Mouse (Mus musculus) forebrain, embryonic 13.5 days (tissue): ENCODE results near the gene Sec24c. TPM values are rescaled to one million over a fixed set of nuclear protein-coding genes. Genes with fewer than 3 reads are reported as not detected.
"Not testable (repeated sequence)": the region's sequence is repeated elsewhere in the genome, so short reads cannot be mapped to it uniquely, and the experiment has no call there.

Experiments used
- ATAC-seq: fragments of 200-750 bp; cut with Nextera tagmentation; 2 replicates; pipeline ENCODE4 v1.8.0; 2017
- H3K27ac ChIP-seq: fragments of 300-500 bp; sonication (generic); 2 replicates; pipeline ENCODE4 v1.5.1; 2015; ENCODE audit warnings: inconsistent platforms, mild to moderate bottlenecking, moderate library complexity
- H3K27me3 ChIP-seq: fragments of 300-500 bp; sonication (generic); 2 replicates; pipeline ENCODE4 v1.6.1; 2015; ENCODE audit warnings: mild to moderate bottlenecking, inconsistent platforms
- H3K36me3 ChIP-seq: fragments of 300-500 bp; sonication (generic); 2 replicates; pipeline ENCODE4 v1.6.1; 2015; ENCODE audit warnings: mild to moderate bottlenecking, inconsistent platforms; ENCODE audit not compliant: poor library complexity, severe bottlenecking
- H3K4me1 ChIP-seq: fragments of 300-500 bp; sonication (generic); 2 replicates; pipeline ENCODE4 v1.6.1; 2015; ENCODE audit warnings: inconsistent platforms
- H3K4me2 ChIP-seq: fragments of 300-500 bp; sonication (generic); 2 replicates; pipeline ENCODE4 v1.6.1; 2015; ENCODE audit warnings: inconsistent platforms, mild to moderate bottlenecking, moderate library complexity
- H3K4me3 ChIP-seq: fragments of 300-500 bp; sonication (generic); 2 replicates; pipeline ENCODE4 v1.5.1; 2015; ENCODE audit warnings: mild to moderate bottlenecking, inconsistent platforms
- H3K9ac ChIP-seq: fragments of 300-500 bp; sonication (generic); 2 replicates; pipeline ENCODE4 v1.6.1; 2015; ENCODE audit warnings: mild to moderate bottlenecking, inconsistent platforms
- H3K9me3 ChIP-seq: fragments of 300-500 bp; sonication (generic); replicated peaks from 2 replicates; pipeline ENCODE4 v1.6.1; 2016; ENCODE audit warnings: inconsistent platforms
- WGBS: fragments of 180-500 bp; shearing (Covaris S2); methylation state at CpG from one replicate; pipeline ENCODE4 v1.1.7; 2015; 5-methylcytosine and 5-hydroxymethylcytosine counted together
- polyA plus RNA-seq: library from polyadenylated mRNA; unstranded; fragments of >200 nt; fragmentation: Nextera tagmentation; extraction: Ambion mirVana; gene quantifications from 2 replicates; pipeline ENCODE4 v1.2.1, GENCODE M21; 2015

Gene Sec24c
- 75.9 and 84.7 TPM in 2 replicates for polyA plus RNA-seq

DNA sequence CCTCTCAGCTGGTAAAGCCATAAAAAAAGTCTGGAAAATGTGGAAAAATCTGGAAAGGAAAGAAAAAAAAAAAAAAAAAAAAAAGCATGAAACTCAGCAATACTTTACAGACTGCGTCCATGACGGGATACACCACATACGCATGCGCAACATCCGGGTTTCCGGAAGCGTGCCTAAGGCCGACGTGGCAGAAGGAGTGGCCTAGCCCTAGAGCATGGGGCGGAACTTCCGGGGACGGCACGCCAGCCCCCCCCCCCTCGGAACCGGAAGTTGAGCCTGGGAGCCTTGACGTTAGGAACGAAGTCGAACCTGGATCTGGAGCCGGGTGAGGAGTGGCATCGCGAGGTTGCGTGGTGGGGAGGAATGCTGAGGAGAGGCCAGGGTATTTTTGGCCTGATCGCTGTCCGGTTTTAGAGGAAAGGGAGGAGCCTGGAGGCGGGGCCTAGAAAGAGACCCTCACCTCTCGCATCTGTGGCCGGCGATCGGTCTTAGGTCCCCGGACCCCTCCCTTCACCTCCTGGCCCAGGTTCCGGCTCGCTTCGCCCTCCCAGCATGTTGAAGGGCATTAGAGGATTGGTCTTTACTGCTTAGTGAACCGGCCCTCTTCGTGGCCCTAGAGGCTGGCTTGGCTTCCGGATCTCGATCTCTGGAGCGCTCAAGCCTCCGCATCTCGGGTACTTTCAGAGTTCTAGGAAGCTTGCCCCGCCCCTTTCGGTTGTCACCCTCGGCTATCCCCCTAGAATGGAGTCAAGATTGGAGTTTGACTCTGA lies at the start of gene Sec24c:
Sec24c (plus strand) TSS at position 245 of the 770 bp plus-strand sequence.
- Histone ChIP-seq H3K4me1 (peaks cover 25% of the 10 kb centered on the region), H3K4me3 (peak within 1 kb of the TSS; percentile 73), H3K9ac (peak within 1 kb of the TSS; percentile 80), H3K36me3 (peaks cover 34% of the 10 kb centered on the region), H3K9me3 (no peaks in the 10 kb centered on the region; the same call in 1 of the 2 replicates), H3K4me2 (peak within 1 kb of the TSS; percentile 81), H3K27me3 (peaks cover 13% of the 10 kb centered on the region), H3K27ac (peak within 1 kb of the TSS; percentile 74)
- peak; percentile 99 for ATAC-seq
- under 1% methylated on average over 43 of the region's 43 CpGs for WGBS

GRCm38 (mm10) chr14:20626447-20626846 lies 47.7 kb upstream of the Sec24c start:
- no peak overlapping the region for H3K27ac ChIP-seq
- H3K9me3 ChIP-seq: no peaks in the 10 kb centered on the region
- H3K9ac ChIP-seq: no peak overlapping the region
- H3K4me2 ChIP-seq: no peak overlapping the region
- H3K4me3 ChIP-seq: no peak overlapping the region
- no peaks in the 10 kb centered on the region for H3K4me1 ChIP-seq
- H3K36me3 ChIP-seq: no peaks in the 10 kb centered on the region
- no peak for ATAC-seq
- no peaks in the 10 kb centered on the region for H3K27me3 ChIP-seq
- WGBS: 86% methylated on average over 2 of the region's 2 CpGs

- Histone ChIP-seq H3K4me2 (no peak overlapping the region), H3K9me3 (no peaks in the 10 kb centered on the region), H3K36me3 (no peaks in the 10 kb centered on the region), H3K27me3 (no peaks in the 10 kb centered on the region), H3K4me1 (no peaks in the 10 kb centered on the region), H3K9ac (no peak overlapping the region), H3K4me3 (no peak overlapping the region), H3K27ac (no peak overlapping the region)
- WGBS: 85% methylated on average over 3 of the region's 3 CpGs
- no peak for ATAC-seq
Measured at GRCm38 (mm10) chr14:20626971-20627370, 47.1 kb upstream of the Sec24c start.

GRCm38 (mm10) chr14:20631253-20631652 lies 42.9 kb upstream of the Sec24c start:
- Histone ChIP-seq H3K36me3 (no peaks in the 10 kb centered on the region), H3K4me1 (no peaks in the 10 kb centered on the region), H3K27ac (no peak overlapping the region), H3K9me3 (no peaks in the 10 kb centered on the region), H3K27me3 (no peaks in the 10 kb centered on the region), H3K4me2 (no peak overlapping the region), H3K4me3 (no peak overlapping the region), H3K9ac (no peak overlapping the region)
- ATAC-seq: no peak
- WGBS: 80% methylated on average over 4 of the region's 4 CpGs

DNA sequence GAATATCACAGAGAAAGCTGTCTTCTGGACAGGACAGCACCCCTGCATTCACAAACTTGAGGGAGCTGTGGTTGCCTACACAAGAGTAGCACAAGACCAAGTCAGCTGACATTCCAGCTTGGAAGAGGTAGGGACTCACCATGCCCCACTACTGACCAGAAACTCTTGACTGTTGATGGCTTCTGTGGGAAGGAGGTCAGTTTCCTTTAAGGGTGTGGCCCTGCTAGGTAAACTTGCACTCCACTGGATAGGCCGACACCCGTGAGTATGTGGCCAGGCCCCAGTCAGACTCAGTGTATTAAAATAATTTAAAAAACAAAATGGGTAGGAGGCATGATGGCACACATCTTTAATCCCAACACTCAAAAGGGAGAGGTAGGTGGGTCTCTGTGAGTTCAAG lies 38.6 kb upstream of the Sec24c start:
- Histone ChIP-seq H3K4me3 (no peak overlapping the region), H3K9me3 (no peaks in the 10 kb centered on the region), H3K4me2 (no peak overlapping the region), H3K9ac (no peak overlapping the region), H3K36me3 (no peaks in the 10 kb centered on the region), H3K27ac (no peak overlapping the region), H3K4me1 (peaks cover 9% of the 10 kb centered on the region; the same call in 1 of the 2 replicates), H3K27me3 (no peaks in the 10 kb centered on the region)
- WGBS: 97% methylated on average over 2 of the region's 2 CpGs
- no peak for ATAC-seq

DNA sequence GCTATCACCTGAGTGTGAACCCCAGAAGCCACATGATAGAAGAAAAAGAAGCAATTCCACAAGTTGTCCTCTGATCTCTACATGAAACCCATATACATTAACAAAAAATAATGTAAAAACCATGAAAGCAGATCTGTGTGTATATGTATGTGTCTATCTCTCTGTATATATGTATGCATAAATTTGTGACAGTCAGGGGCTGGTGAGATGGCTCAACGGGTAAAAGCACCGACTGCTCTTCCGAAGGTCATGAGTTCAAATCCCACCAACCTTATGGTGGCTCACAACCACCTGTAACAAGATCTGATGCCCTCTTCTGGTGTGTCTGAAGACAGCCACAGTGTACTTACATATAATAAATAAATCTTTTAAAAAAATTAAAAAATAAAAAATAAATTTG lies 37.1 kb upstream of the Sec24c start:
- H3K9me3 ChIP-seq, H3K4me2 ChIP-seq, H3K4me3 ChIP-seq, H3K36me3 ChIP-seq, ATAC-seq, H3K9ac ChIP-seq, H3K27ac ChIP-seq, H3K27me3 ChIP-seq: not testable (repeated sequence)
- peaks cover 14% of the 10 kb centered on the region for H3K4me1 ChIP-seq
- 97% methylated on average over 3 of the region's 3 CpGs for WGBS

DNA sequence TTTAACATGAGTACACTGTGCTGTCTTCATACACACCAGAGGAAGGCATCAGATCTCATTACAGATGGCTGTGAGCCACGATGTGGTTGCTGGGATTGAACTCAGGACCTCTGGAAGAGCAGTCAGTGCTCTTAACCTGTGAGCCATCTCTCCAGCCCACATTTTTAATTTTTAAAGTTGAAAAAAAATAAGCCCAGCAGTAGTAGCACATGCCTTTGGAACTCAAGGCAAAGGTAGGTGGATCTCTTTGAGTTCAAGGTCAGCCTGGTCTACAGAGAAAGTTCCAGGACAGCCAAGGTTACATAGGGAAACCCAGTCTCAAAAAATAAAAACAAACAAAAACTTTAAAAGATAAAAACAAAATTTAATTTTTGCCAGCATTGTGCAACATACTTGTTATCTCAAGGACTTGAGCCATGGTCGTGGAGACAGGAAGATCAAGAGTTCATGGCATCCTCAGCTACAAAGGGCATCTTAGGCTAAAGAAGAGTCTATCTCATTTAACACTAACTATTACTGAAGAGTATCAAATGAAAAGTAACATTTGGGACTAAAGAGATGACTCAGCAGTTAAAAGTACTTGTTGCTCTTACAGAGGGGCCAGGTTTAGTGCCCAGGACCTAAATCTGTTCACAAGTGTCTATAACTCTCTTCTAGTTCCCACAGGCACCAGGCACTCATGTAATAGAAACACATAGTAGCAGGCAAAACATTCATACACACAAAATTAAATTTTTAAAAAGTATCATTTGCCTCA lies 36.1 kb upstream of the Sec24c start:
- WGBS: 92% methylated on average over 2 of the region's 2 CpGs
- Histone ChIP-seq H3K36me3 (no peaks in the 10 kb centered on the region), H3K4me1 (peaks cover 17% of the 10 kb centered on the region), H3K27ac (no peak overlapping the region), H3K9ac (no peak overlapping the region), H3K9me3 (no peaks in the 10 kb centered on the region), H3K4me3 (no peak overlapping the region), H3K4me2 (no peak overlapping the region), H3K27me3 (no peaks in the 10 kb centered on the region)
- no peak for ATAC-seq

DNA sequence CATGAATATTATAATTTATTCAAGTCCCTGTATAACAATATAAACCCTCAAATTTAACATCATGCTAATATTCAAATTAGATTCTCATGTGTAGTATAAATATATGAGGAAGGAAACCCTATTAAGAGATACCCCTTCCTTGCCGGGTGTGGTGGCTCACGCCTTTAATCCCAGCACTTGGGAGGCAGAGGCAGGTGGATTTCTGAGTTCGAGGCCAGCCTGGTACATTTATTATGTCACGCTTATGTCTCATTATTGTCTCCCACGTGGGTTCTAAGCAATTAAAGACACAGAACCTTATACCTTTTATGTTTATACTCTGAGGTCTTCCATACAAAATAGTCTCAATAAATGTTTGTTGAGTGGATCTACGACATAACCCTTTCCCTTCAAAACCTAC lies 35.4 kb upstream of the Sec24c start:
- no peak for ATAC-seq
- no peaks in the 10 kb centered on the region for H3K27me3 ChIP-seq
- 89% methylated on average over 6 of the region's 6 CpGs for WGBS
- H3K4me3 ChIP-seq: no peak overlapping the region
- no peak overlapping the region for H3K4me2 ChIP-seq
- peaks cover 17% of the 10 kb centered on the region for H3K4me1 ChIP-seq
- no peaks in the 10 kb centered on the region for H3K36me3 ChIP-seq
- H3K27ac ChIP-seq: no peak overlapping the region
- H3K9me3 ChIP-seq: no peaks in the 10 kb centered on the region
- no peak overlapping the region for H3K9ac ChIP-seq

DNA sequence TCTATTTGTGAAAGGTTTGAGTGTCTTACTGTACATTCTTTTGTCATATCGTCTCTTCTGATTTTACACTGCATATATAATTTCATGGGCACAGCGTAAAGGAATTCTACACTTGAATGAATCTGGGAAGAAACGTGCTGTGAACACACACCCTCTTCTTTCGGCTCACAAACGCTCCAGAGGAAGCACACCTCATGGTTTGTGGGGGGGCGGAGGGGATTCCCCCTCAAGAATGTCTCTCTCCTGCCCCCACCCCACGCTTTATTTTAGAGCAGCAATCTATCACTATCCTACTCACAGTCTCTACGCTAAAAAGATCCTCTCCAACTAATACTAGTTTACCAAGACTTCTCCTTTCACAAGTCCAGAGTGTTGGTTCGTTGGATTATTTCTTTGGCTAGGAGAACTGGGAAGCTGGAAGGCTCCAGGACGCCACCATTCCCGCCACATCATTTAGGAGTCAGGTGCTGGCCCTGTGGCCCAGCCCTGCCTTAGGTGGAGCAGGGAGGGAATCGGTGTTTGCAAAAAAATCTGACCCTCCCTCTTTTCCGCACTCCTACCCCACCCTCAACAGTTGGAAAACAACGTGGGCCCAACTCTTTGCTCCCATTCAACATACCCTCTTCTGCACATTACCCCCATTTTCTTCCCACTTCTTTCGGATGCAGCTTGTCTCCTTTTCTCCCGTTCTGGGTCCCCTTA lies 34.0 kb upstream of the Sec24c start:
- WGBS: under 1% methylated on average over 16 of the region's 16 CpGs
- H3K27me3 ChIP-seq: no peaks in the 10 kb centered on the region
- peak overlapping the region; percentile 80 for H3K4me3 ChIP-seq
- peak overlapping the region; percentile 90 for H3K27ac ChIP-seq
- no peaks in the 10 kb centered on the region for H3K36me3 ChIP-seq
- H3K4me2 ChIP-seq: peak overlapping the region; percentile 84
- ATAC-seq: peak; percentile 69; the same call in 1 of the 2 replicates
- peaks cover 17% of the 10 kb centered on the region for H3K4me1 ChIP-seq
- peak overlapping the region; percentile 86 for H3K9ac ChIP-seq
- no peaks in the 10 kb centered on the region for H3K9me3 ChIP-seq

DNA sequence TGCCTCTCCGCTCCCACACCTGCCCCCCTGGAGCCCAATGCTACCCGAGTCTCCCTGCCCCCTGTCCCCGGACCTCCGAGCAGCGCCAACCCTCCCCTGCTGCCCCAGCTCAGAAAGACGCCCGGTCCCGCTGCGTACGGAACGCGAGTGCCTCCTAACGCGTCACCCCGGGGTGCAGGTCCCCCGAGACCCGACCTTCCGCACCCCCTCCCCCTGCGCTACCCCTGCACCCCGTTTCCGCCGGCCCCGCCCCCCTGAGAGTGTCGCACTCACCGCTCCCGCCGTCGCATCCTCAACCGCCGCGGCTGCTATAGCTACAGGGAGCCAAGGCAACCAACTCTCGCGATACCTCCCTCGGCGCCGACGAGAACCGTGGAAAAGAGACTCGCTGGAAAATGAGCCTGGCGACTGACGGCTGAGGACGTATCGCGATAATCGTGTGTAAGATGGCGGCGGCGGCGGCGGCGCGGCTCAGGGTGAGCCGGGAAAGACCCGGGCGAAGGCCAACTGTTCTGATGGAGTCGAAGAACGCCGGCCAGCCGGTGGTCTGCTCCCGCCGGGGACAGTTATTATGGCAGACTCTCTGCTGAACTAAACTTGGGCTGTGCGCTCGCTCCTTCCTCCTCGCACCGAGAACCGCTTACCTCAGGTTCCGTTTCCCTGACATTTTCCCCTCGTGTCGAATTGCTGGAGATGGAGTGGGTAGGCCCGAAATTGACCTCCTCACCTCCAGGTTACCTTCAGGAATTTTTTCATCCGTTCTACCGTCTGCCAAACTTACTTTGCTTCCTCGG lies 33.3 kb upstream of the Sec24c start, which contains the start of gene Usp54:
Usp54 (minus strand) TSS at position 420 of the 794 bp plus-strand sequence.
- Histone ChIP-seq H3K9me3 (no peaks in the 10 kb centered on the region), H3K27me3 (no peaks in the 10 kb centered on the region), H3K4me3 (peak within 1 kb of the TSS; percentile 80), H3K36me3 (no peaks in the 10 kb centered on the region), H3K4me1 (peaks cover 17% of the 10 kb centered on the region), H3K4me2 (peak within 1 kb of the TSS; percentile 84), H3K27ac (peak within 1 kb of the TSS; percentile 90), H3K9ac (peak within 1 kb of the TSS; percentile 86)
- WGBS: under 1% methylated on average over 73 of the region's 73 CpGs
- peak; percentile 97 for ATAC-seq

DNA sequence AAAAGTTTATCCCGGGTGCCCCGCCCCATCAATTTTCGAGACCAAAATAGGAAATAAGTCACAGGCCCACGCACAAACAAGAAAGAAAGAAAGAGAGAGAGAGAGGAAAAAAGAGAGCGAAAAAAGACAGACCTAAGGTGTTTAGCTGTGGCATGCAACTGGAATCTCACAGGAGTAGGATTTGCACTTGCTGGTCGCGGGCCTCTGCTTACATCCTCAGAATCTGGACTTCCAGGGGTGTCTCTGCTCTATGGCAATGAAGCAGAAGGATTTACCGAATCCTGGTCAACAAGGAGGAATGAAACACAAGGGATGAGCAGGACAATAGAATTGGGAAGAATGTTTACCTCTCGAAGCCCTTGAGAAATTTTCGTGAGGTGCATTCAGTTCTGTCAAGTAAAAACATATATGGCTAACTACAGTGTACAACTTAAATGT lies 32.7 kb upstream of the Sec24c start:
- WGBS: 11% methylated on average over 10 of the region's 10 CpGs
- peak overlapping the region; percentile 84 for H3K4me2 ChIP-seq
- no peaks in the 10 kb centered on the region for H3K36me3 ChIP-seq
- peaks cover 17% of the 10 kb centered on the region for H3K4me1 ChIP-seq
- no peaks in the 10 kb centered on the region for H3K9me3 ChIP-seq
- peak overlapping the region; percentile 86 for H3K9ac ChIP-seq
- no peak for ATAC-seq
- H3K27ac ChIP-seq: peak overlapping the region; percentile 90
- peak overlapping the region; percentile 80 for H3K4me3 ChIP-seq
- no peaks in the 10 kb centered on the region for H3K27me3 ChIP-seq
